Mouse (Mus musculus) limb, embryonic 13.5 days (tissue): ENCODE measurements around the gene Fgf10. TPM values are rescaled to one million over a fixed set of nuclear protein-coding genes. Genes with fewer than 3 reads are reported as not detected.

Experiments
- ATAC-seq: fragments of 200-750 bp; cut with Nextera tagmentation; 2 replicates; pipeline ENCODE4 v1.8.0; 2017; ENCODE audit warnings: low read depth, moderate number of reproducible peaks, moderate TSS enrichment; ENCODE audit not compliant: low FRiP score
- H3K27ac ChIP-seq: fragments of 300-500 bp; sonication (generic); 2 replicates; pipeline ENCODE4 v1.5.1; 2015; ENCODE audit warnings: inconsistent platforms, mild to moderate bottlenecking, moderate library complexity
- H3K27me3 ChIP-seq: fragments of 300-500 bp; sonication (generic); 2 replicates; pipeline ENCODE4 v1.6.1; 2015; ENCODE audit warnings: mild to moderate bottlenecking, inconsistent platforms
- H3K36me3 ChIP-seq: fragments of 300-500 bp; sonication (generic); 2 replicates; pipeline ENCODE4 v1.6.1; 2015; ENCODE audit warnings: inconsistent platforms, mild to moderate bottlenecking, moderate library complexity
- H3K4me1 ChIP-seq: fragments of 300-500 bp; sonication (generic); 2 replicates; pipeline ENCODE4 v1.6.1; 2015; ENCODE audit warnings: inconsistent platforms
- H3K4me2 ChIP-seq: fragments of 300-500 bp; sonication (generic); replicated peaks from 2 replicates; pipeline ENCODE4 v1.6.1; 2015; ENCODE audit warnings: inconsistent platforms, mild to moderate bottlenecking, moderate library complexity
- H3K4me3 ChIP-seq: fragments of 300-500 bp; sonication (generic); 2 replicates; pipeline ENCODE4 v1.5.1; 2015; ENCODE audit warnings: moderate library complexity, mild to moderate bottlenecking, inconsistent platforms
- H3K9ac ChIP-seq: fragments of 300-500 bp; sonication (generic); 2 replicates; pipeline ENCODE4 v1.6.1; 2015; ENCODE audit warnings: mild to moderate bottlenecking, inconsistent platforms
- H3K9me3 ChIP-seq: fragments of 300-500 bp; sonication (generic); 2 replicates; pipeline ENCODE4 v1.6.1; 2016; ENCODE audit warnings: inconsistent platforms
- WGBS: fragments of 180-500 bp; shearing (Covaris S2); methylation state at CpG from one replicate; pipeline ENCODE4 v1.1.7; 2015; 5-methylcytosine and 5-hydroxymethylcytosine counted together
- polyA plus RNA-seq: library from polyadenylated mRNA; unstranded; fragments of >200 nt; fragmentation: Nextera tagmentation; extraction: Ambion mirVana; gene quantifications from 2 replicates; pipeline ENCODE4 v1.2.1, GENCODE M21; 2015

The Fgf10 gene
- polyA plus RNA-seq, result 8.9 and 10.0 TPM in 2 replicates

- WGBS, result 55% methylated on average over 7 of the region's 7 CpGs
These were observed at the start of gene Fgf10 for GRCm38 (mm10) chr13:118669491-118669890. Gene Fgf10, plus strand, starts transcription at chr13:118669791.

GRCm38 (mm10) chr13:118629661-118630428 lies 39.7 kb upstream of the Fgf10 start:
- no peak overlapping the region for H3K9ac ChIP-seq
- H3K4me2 ChIP-seq, result no peak overlapping the region
- no peaks in the 10 kb centered on the region for H3K4me1 ChIP-seq
- H3K36me3 ChIP-seq, result no peaks in the 10 kb centered on the region
- H3K4me3 ChIP-seq, result no peak overlapping the region
- no peaks in the 10 kb centered on the region for H3K27me3 ChIP-seq
- H3K27ac ChIP-seq, result no peak overlapping the region
- no peaks in the 10 kb centered on the region for H3K9me3 ChIP-seq
- 49% methylated on average over 3 of the region's 3 CpGs for WGBS
- no peak for ATAC-seq

More at GRCm38 (mm10) chr13:118669491-118669890, at the start of gene Fgf10:
- Histone ChIP-seq H3K27me3 (no peaks in the 10 kb centered on the region), H3K9me3 (no peaks in the 10 kb centered on the region), H3K4me1 (0 out of 2 replicates have a peak, but pooled peaks cover 4% of the 10 kb centered on the region), H3K9ac (no peak within 1 kb of the TSS), H3K27ac (no peak within 1 kb of the TSS), H3K4me3 (no peak within 1 kb of the TSS), H3K4me2 (no peak within 1 kb of the TSS), H3K36me3 (no peaks in the 10 kb centered on the region)
- no peak for ATAC-seq

- H3K4me2 ChIP-seq, result no peak overlapping the region
- H3K4me1 ChIP-seq, result no peaks in the 10 kb centered on the region
- H3K27ac ChIP-seq, result no peak overlapping the region
- H3K4me3 ChIP-seq, result no peak overlapping the region
- no peaks in the 10 kb centered on the region for H3K36me3 ChIP-seq
- no peaks in the 10 kb centered on the region for H3K27me3 ChIP-seq
- no peak overlapping the region for H3K9ac ChIP-seq
- ATAC-seq, result no peak
- 89% methylated on average over 2 of the region's 2 CpGs for WGBS
- H3K9me3 ChIP-seq, result no peaks in the 10 kb centered on the region
These were observed 38.1 kb upstream of the Fgf10 start for GRCm38 (mm10) chr13:118631500-118631899.

- no peaks in the 10 kb centered on the region for H3K27me3 ChIP-seq
- WGBS, result 89% methylated on average over 5 of the region's 5 CpGs
- no peak overlapping the region for H3K4me3 ChIP-seq
- ATAC-seq, result no peak
- no peaks in the 10 kb centered on the region for H3K9me3 ChIP-seq
- H3K4me2 ChIP-seq, result no peak overlapping the region
- no peaks in the 10 kb centered on the region for H3K4me1 ChIP-seq
- no peak overlapping the region for H3K27ac ChIP-seq
- H3K36me3 ChIP-seq, result no peaks in the 10 kb centered on the region
- H3K9ac ChIP-seq, result no peak overlapping the region
These were observed 33.5 kb upstream of the Fgf10 start for GRCm38 (mm10) chr13:118636047-118636446.

- no peak overlapping the region for H3K4me3 ChIP-seq
- H3K27ac ChIP-seq, result no peak overlapping the region
- no peaks in the 10 kb centered on the region for H3K27me3 ChIP-seq
- no peaks in the 10 kb centered on the region for H3K36me3 ChIP-seq
- H3K4me2 ChIP-seq, result no peak overlapping the region
- no peak overlapping the region for H3K9ac ChIP-seq
- WGBS, result 89% methylated on average over 3 of the region's 3 CpGs
- no peaks in the 10 kb centered on the region for H3K9me3 ChIP-seq
- no peak for ATAC-seq
- H3K4me1 ChIP-seq, result no peaks in the 10 kb centered on the region
These were observed 27.0 kb upstream of the Fgf10 start for GRCm38 (mm10) chr13:118642585-118642984.

- 56% methylated on average over 6 of the region's 6 CpGs for WGBS
- Histone ChIP-seq H3K4me3 (no peak overlapping the region), H3K27me3 (no peaks in the 10 kb centered on the region), H3K9me3 (no peaks in the 10 kb centered on the region), H3K27ac (no peak overlapping the region), H3K4me2 (no peak overlapping the region), H3K36me3 (no peaks in the 10 kb centered on the region), H3K4me1 (no peaks in the 10 kb centered on the region), H3K9ac (no peak overlapping the region)
- no peak for ATAC-seq
These were observed 26.5 kb upstream of the Fgf10 start for GRCm38 (mm10) chr13:118643138-118643537.

- H3K4me3 ChIP-seq, result no peak overlapping the region
- H3K36me3 ChIP-seq, result no peaks in the 10 kb centered on the region
- H3K27ac ChIP-seq, result no peak overlapping the region
- no peaks in the 10 kb centered on the region for H3K9me3 ChIP-seq
- no peak overlapping the region for H3K9ac ChIP-seq
- no peak overlapping the region for H3K4me2 ChIP-seq
- no peak for ATAC-seq
- H3K27me3 ChIP-seq, result no peaks in the 10 kb centered on the region
- no peaks in the 10 kb centered on the region for H3K4me1 ChIP-seq
- 52% methylated on average over 5 of the region's 5 CpGs for WGBS
These were observed 12.6 kb upstream of the Fgf10 start for GRCm38 (mm10) chr13:118656991-118657390.

GRCm38 (mm10) chr13:118658031-118658430 lies 11.6 kb upstream of the Fgf10 start:
- Histone ChIP-seq H3K36me3 (no peaks in the 10 kb centered on the region), H3K4me3 (no peak overlapping the region), H3K4me2 (no peak overlapping the region), H3K27me3 (no peaks in the 10 kb centered on the region), H3K9ac (no peak overlapping the region), H3K27ac (no peak overlapping the region), H3K4me1 (no peaks in the 10 kb centered on the region), H3K9me3 (no peaks in the 10 kb centered on the region)
- no peak for ATAC-seq
- WGBS, result 58% methylated on average over 2 of the region's 2 CpGs

- Histone ChIP-seq H3K9ac (no peak overlapping the region), H3K27me3 (no peaks in the 10 kb centered on the region), H3K4me3 (no peak overlapping the region), H3K4me2 (no peak overlapping the region), H3K9me3 (no peaks in the 10 kb centered on the region), H3K36me3 (no peaks in the 10 kb centered on the region), H3K4me1 (no peaks in the 10 kb centered on the region), H3K27ac (no peak overlapping the region)
- ATAC-seq, result no peak
- 86% methylated on average over 7 of the region's 7 CpGs for WGBS
These were observed 10.8 kb upstream of the Fgf10 start for GRCm38 (mm10) chr13:118658608-118659326.

- H3K36me3 ChIP-seq, result no peaks in the 10 kb centered on the region
- no peak overlapping the region for H3K4me2 ChIP-seq
- no peaks in the 10 kb centered on the region for H3K4me1 ChIP-seq
- H3K27ac ChIP-seq, result no peak overlapping the region
- H3K4me3 ChIP-seq, result no peak overlapping the region
- WGBS, result 83% methylated on average over 3 of the region's 3 CpGs
- H3K9me3 ChIP-seq, result no peaks in the 10 kb centered on the region
- H3K9ac ChIP-seq, result no peak overlapping the region
- no peaks in the 10 kb centered on the region for H3K27me3 ChIP-seq
- ATAC-seq, result no peak
These were observed 7.9 kb upstream of the Fgf10 start for GRCm38 (mm10) chr13:118661664-118662063.

- H3K9ac ChIP-seq, result no peak overlapping the region
- H3K4me2 ChIP-seq, result no peak overlapping the region
- H3K9me3 ChIP-seq, result no peaks in the 10 kb centered on the region
- 0 out of 2 replicates have a peak, but pooled peaks cover 2% of the 10 kb centered on the region for H3K4me1 ChIP-seq
- no peaks in the 10 kb centered on the region for H3K27me3 ChIP-seq
- no peak overlapping the region for H3K27ac ChIP-seq
- 86% methylated on average over 2 of the region's 2 CpGs for WGBS
- no peaks in the 10 kb centered on the region for H3K36me3 ChIP-seq
- no peak for ATAC-seq
- H3K4me3 ChIP-seq, result no peak overlapping the region
These were observed 4.7 kb upstream of the Fgf10 start for GRCm38 (mm10) chr13:118664901-118665300.

- H3K36me3 ChIP-seq, result no peaks in the 10 kb centered on the region
- no peaks in the 10 kb centered on the region for H3K4me1 ChIP-seq
- no peaks in the 10 kb centered on the region for H3K9me3 ChIP-seq
- ATAC-seq, result no peak
- no peak overlapping the region for H3K4me2 ChIP-seq
- WGBS, result 73% methylated on average over 3 of the region's 3 CpGs
- H3K27ac ChIP-seq, result no peak overlapping the region
- H3K9ac ChIP-seq, result no peak overlapping the region
- H3K27me3 ChIP-seq, result no peaks in the 10 kb centered on the region
- no peak overlapping the region for H3K4me3 ChIP-seq
These were observed 9.6 kb downstream of the Fgf10 start for GRCm38 (mm10) chr13:118679228-118679627.
